Mouse (Mus musculus) right cerebral cortex, postnatal 4 days (tissue): ENCODE data around the gene Sytl1.

Experiments used
- DNase-seq: peaks from one replicate; pipeline ENCODE4 v3.0.0-alpha.2; 2022

Sytl1 gene

DNA sequence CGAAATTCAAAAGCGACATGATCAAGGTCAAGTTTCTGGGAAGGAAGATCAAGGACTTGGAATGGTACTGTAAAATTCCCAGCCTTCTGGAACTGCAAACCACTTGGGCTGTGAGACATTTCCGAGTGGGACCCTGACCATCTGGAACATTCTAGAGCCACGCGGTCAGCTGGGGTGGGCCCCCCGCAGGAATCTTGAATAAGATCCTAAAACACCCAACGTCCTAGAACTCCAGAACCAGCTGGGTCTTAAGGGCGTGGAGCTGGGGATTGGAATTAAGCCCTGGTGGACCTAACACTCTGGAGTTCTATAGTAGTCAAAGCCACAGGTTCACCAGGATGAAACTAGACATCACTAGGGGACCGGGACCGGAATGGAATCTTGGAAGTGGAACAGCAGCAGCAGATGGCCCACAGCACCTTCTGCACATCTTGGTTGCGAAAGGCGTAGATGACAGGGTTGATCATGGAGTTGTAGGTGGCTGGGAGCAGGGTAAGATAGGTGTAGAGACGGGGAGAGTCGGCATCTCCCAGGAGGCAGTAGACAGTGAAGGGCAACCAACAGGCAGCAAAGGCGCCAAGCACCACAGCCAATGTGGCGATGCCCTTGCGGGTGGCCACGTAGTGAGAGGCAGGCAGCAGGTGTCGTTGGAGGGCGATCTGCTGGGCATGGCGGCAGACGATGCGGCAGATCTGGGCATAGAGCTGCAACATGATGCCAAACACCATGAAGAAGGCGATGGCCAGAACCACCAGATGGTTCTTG lies 52.7 kb downstream of the Sytl1 start:
- no peak for DNase-seq

DNA sequence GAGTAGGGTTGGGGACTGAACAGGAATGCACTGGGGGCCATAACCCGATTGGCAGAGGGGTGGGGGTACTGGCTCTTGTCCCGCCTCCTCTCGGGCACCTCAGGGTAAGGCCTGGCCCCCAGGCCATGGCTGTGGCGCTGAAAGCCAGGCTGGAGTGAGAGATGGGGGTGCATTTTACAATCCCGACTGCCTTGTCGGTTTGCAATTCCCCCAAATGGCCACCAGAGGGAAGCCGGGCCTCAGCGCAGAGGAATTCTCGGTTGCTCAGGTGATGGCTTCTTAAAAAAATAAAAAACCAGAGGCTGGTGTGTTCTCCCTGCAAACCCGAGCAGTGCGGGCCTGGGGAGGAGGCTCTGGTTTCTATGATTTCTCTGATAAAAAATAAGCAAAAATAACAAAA lies 53.5 kb downstream of the Sytl1 start:
- peak; percentile 56 for DNase-seq

DNA sequence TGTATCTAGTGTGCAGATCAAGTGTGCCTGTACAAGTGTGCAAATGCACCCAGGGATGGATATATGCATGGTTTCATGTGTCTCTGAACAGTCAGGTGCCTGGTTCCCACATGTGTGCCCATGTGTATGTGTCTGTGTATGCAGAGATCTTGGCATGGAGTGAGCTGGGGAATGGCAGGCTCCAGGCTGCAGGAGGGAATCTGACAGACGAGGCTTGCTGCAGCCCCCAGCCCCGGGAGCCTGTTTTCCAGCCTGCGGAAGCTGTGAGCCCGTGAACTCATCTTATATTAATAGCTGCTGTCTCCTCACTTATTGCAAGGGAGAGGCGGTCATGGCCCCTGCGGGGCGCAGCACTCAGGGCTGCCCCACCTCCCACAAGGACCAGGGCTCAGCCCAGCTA lies 58.5 kb downstream of the Sytl1 start:
- no peak for DNase-seq

- no peak for DNase-seq
Observed at GRCm38 (mm10) chr4:133203591-133203990, 59.3 kb downstream of the Sytl1 start.
